Mouse (Mus musculus) T-cell, adult 2 months (primary cell): ENCODE measurements around the gene Pias4.
"Not testable (repeated sequence)": the region's sequence is repeated elsewhere in the genome, so short reads cannot be mapped to it uniquely, and the experiment has no call there.

ENCODE experiments used
- DNase-seq: peaks from one replicate; pipeline ENCODE4 v3.0.0; 2022; ENCODE audit warnings: low spot score

Pias4 gene

DNA sequence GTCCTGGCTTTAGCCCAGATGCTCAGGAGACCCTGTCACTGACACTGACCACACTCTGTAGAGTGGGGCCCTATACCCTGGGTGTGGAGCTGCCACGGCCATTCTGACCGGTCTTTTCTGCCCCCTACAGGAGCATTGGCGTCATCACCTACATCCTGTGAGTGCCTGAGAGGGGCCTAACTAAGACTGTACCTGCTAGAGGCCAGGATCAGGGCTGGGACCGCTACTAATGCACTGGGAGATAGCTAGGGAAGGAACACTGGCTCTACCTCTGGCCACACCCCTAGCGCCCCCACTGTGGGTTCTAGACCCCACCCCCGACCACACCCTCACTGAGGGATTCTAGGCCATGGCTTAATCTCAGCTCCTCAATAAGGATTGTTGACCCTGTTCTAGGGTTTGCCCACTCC lies 23.2 kb upstream of the Pias4 start:
- DNase-seq = no peak

DNA sequence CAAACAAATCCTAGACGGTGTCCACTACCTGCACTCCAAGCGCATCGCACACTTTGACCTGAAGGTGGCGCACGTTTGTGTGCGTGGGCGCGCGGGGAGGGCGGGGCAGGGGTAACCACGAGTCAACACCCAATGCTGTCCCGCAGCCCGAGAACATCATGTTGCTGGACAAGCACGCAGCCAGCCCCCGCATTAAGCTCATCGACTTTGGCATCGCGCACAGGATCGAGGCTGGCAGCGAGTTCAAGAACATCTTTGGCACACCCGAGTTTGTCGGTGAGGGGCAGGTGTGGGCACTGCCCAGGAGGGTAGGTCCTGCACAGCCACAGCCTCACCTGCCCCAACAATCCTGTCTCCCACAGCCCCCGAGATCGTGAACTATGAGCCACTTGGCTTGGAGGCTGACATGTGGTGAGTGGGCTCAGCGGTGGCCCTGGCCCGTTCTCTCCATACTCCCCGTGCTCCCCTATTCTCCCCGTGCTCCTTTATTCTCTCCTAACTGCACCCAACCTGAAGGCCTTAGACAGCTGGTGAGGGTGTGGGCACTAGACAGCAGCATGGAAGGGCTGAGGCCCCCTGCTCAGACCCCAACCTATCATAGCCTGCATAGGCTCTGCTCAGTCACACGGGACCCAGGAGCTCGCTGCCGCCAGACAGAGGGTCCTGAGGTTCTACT lies 22.7 kb upstream of the Pias4 start:
- no peak for DNase-seq

DNA sequence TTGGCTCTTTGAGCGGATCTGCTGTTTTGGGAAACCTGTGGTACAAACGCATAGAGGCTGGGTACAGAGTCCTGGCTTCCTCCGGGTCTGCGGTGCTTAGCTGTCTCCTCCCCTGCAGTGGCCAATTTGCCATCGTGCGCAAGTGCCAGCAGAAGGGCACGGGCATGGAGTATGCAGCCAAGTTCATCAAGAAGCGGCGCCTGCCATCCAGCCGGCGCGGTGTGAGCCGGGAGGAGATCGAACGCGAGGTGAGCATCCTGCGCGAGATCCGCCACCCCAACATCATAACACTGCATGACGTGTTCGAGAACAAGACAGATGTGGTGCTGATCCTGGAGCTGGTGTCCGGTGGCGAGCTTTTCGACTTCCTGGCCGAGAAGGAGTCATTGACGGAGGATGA lies 22.1 kb upstream of the Pias4 start:
- no peak for DNase-seq

DNA sequence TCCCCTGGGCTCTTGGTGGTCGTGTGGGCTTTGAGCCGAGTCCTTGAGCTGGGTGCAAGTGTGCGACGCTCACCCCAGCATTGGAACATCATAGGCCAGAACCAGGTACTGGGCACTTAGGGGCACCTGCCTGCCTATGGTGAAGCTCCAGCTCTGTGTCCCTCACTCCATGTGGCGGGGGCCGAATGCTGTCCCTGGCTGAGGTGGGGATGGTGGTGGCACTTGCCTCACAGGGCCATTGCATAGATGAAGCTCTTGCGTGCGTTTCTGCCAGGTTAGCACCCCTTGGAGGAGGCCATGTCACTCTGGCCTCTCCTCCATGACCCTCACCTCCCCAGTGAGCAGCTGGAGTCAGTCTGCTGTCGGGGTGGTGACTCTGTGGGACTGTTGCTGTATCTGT lies 19.4 kb upstream of the Pias4 start:
- no peak for DNase-seq

DNA sequence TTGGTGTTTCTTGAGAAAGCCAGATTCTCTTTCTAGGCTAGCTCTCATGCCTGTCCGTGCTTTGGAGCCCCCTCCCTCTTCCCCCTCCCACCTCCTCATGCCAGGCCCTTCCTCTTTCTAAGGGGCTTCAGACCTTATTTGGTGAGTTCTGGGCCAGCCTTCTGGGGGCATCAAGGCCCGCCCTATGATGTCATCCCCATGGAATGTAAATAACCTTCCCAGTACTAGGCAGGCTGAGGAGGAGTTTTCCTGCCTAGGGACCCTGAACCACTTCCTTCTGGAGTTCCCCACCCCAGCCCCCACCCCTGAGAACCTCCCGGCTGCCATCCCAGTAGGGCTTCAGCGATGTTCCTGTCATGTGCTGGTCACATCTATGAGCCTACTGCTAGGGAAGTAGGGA lies 17.0 kb upstream of the Pias4 start:
- DNase-seq = no peak

DNA sequence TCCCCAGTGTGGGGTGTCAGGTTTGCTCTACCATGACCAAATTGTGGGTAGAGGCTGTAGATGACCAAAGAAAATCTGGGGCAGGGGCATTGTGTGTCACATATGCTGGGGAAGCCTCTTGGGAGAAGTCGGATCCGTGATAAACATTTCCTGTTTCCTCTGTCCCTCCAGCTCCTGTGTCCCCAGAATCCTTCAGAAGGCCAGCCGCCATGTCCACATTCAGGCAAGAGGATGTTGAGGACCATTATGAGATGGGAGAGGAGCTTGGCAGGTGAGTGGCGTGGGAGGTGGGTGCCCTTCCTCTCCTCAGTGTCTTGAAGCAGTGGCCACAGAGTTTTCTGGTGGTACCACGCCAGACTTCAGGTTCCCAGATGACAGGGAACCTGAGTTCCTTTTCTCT lies 16.1 kb upstream of the Pias4 start, which contains the start of gene 4930442H23Rik:
TSS of gene 4930442H23Rik (minus strand) at position 45 of the 400 bp plus-strand sequence.
- DNase-seq = no peak

DNA sequence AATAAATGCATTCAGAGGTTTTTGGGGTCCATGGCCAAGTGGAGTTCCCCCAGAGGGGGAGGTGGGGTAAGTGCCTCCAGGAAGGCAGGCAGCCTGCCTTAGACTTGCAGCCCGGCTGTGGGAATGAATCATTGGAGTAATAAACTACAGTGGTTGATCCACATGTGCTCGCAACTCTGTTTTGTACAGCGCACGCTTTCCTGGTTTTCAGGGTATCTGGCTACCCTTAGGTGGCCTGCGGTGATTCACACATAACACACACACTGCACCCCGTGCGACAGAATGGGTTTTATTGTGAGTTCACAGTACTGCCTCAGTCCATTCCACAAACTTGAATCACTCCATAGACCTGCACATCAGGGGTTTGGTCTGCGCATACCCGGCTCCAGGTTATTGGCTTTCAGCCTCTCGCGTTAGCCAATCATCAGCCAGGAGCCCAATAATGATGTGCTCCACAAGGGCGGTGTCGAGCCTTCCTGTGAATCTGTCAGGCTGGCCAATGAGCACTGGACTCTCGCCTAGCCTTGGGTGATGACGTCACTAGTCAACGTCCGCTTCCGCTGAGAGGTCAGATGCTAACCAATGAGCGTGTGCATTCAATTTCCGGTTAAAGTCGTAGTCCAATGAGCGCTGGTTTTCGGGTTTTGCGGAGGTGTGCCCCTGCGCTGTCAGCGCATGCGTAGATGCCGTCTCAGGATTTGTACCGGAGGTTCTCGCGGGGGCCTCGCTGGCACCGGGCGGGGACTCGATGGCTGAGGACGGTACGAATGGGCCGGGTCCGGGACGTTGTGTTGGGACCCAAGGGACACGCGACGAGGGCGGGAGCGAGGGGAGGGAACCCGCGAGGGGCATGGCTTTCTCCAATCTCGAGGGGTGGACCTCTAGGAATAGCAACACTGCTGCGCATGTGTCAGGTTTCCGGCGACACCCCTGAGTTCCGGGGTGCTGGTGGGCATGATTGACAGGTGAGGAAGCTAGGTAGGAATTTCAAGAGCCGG lies 14.9 kb upstream of the Pias4 start, which contains the start of gene Dapk3:
TSS of gene Dapk3 (plus strand) at position 670 of the 998 bp plus-strand sequence.
- DNase-seq = peak; percentile 97

DNA sequence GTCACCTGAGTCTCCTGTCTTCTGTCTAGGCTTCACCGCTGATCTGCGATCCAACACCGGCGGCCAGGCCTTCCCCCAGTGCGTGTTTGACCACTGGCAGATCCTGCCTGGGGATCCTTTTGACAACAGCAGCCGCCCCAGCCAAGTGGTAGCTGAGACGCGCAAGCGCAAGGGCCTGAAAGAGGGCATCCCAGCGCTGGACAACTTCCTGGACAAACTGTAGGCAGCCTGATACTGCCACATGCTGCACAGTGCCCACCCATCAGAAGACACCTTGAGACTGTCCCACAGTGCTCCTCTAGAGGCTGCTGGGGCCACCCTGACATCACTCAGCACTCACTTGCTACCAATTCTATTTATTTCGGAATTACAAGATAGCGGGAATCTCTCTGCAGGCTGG lies 14.1 kb upstream of the Pias4 start:
- not testable (repeated sequence) for DNase-seq

DNA sequence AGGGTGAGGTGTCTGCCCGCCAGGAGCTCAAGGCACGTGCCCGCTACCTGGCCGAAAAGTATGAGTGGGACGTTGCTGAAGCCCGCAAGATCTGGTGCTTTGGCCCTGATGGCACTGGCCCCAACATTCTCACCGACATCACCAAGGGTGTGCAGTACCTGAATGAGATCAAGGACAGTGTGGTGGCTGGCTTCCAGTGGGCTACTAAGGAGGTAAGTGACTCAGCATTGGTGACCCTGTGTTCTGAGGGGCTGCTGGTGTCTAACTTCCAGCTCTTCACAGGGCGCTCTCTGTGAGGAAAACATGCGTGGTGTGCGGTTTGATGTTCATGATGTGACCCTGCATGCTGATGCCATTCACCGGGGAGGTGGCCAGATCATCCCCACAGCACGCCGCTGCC lies 13.2 kb upstream of the Pias4 start:
- DNase-seq = no peak

DNA sequence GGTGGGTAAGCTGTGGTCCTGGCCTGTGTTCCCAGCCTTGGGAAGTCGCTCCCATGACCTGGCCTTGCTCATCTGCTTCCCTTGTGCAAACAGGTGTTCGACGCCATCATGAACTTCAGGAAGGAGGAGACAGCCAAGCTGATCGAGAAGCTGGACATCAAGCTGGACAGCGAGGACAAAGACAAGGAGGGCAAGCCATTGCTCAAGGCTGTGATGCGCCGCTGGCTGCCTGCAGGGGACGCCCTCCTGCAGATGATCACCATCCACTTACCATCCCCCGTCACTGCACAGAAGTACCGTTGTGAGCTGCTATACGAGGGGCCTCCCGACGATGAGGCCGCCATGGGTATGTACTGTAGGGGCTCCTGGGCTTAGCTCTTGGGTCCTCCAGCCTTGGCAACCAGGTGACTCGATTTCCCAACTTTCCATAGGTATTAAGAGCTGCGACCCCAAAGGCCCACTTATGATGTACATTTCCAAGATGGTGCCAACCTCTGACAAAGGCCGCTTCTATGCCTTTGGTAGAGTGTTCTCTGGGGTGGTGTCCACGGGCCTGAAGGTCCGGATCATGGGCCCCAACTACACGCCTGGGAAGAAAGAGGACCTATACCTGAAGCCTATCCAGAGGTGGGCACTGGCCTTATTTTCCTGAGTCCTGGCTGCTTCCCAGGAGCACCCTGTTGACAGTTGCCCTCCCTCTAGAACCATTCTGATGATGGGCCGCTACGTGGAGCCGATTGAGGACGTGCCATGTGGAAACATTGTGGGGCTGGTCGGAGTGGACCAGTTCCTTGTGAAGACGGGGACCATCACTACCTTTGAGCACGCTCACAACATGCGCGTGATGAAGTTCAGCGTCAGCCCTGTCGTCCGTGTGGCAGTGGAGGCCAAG lies 12.0 kb upstream of the Pias4 start:
- DNase-seq = no peak

DNA sequence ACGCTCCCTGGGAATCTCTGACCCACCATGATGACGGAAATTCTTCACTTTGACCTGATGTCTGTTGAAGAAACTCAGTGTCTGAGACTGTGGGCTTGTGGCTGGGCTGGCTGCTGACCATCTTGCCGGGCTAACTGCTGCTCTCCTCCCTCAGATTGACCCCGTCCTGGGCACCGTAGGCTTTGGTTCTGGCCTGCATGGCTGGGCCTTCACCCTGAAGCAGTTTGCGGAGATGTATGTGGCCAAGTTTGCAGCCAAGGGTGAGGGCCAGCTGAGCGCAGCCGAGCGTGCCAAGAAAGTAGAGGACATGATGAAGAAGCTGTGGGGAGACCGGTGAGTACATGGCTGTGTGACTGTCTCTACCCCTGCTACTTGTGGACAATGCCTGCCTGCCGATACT lies 11.2 kb upstream of the Pias4 start:
- DNase-seq = no peak

DNA sequence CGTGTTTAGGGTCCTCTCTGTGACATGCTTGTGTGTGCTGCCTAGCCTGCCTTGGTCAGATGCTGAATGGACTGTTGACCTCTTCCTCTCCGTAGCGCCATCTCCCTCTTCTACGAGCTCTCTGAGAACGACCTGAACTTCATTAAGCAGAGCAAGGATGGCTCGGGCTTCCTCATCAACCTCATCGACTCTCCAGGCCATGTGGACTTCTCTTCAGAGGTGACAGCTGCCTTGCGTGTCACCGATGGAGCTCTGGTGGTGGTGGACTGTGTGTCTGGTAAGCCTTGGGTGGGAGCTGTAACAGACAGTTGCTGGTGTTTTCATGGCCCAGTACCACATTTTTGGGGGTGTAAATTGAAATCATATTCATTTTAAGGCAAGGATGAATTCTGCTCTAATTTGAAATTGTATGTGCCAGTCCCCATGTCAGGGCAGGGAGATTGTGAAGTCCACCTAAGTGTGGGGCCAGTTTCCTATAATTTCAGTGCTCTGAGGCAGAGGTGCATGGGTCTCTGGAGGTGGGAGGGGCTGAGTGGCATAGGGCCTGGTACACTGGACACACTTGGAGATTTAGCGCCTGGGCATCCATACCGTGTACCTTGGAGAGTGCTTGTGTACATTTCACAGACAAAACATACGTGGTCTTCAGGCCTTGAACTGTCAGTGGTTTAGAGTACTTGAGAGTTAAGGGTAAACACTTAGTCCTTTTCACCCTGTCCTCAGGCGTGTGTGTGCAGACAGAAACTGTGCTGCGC lies 10.4 kb upstream of the Pias4 start:
- no peak for DNase-seq

DNA sequence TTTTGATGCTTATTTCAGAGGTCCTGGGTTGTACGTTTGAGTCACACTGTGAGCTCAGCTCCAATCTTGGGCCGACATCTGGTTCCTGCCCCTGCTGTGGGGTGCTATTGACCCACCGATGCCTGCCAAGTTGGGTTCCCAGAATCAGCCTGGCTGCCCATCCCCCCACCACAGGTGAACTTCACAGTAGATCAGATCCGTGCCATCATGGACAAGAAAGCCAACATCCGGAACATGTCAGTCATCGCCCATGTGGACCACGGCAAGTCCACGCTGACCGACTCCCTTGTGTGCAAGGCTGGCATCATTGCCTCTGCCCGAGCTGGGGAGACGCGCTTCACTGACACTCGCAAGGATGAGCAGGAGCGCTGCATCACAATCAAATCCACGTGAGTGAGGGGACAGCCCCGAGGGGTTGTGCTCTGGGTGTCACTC lies 9.8 kb upstream of the Pias4 start:
- DNase-seq = no peak

DNA sequence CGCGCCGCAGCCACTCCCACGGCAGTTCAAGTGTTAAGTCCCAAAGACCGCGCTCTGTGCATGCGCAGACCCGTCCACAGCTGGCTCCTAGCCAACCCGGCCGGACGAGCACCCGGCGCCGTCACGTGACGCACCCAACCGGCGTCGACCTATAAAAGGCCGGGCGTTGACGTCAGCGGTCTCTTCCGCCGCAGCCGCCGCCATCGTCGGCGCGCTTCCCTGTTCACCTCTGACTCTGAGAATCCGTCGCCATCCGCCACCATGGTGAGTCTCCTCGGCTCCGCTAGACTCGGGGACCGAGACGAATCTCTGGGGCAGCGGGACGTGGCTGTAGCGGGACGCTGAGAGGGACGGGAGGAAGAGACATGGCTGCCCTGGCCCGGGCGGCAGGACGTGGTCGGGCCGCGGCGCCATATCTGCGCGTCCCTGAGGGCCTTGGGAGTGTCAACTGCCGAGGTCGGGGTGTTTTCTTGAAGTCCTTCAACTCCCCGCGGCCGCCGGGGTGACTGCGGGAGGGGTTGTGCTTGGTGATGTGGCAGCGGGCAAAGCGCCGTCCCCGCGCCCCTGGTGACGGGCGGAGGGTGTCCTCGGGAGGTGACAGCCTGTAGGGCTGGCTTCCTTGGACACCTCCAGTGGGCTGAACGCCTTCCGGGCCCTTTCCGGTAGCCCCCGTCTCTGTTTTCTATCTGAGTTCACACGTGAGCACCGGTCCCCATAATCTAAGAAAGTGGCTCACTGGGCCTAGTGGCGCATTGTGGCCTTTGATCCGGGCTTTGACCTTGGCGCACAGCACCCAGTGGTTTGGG lies 8.9 kb upstream of the Pias4 start, which contains the start of gene Eef2:
TSS of gene Eef2 (plus strand) at position 166 of the 806 bp plus-strand sequence.
- peak; percentile 96 for DNase-seq

DNA sequence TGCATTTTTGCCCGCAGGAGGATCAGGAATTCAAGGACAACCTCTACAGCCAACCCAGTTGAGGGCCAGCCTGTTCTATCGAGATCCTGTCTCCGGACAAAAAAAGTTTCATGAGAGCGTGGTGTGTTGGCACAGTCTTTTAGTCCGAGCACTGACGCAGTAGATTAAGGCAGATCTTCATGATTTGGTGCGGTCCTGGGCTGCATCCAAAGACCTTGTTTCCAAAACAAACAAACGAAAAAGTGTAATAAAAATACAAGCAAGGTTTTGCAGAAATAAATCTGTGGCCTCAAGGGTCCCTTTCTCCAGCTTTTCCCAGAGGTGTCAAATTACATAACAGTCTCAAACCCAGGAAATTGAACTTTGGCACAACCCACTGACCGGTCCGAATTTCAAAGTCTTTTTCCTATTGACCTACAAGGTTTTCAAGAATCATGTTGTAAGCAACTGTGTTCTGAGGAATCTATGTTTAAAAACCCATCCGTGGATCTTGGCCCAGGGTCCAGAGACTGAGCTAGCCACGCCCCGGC lies 8.3 kb upstream of the Pias4 start:
- DNase-seq = no peak

DNA sequence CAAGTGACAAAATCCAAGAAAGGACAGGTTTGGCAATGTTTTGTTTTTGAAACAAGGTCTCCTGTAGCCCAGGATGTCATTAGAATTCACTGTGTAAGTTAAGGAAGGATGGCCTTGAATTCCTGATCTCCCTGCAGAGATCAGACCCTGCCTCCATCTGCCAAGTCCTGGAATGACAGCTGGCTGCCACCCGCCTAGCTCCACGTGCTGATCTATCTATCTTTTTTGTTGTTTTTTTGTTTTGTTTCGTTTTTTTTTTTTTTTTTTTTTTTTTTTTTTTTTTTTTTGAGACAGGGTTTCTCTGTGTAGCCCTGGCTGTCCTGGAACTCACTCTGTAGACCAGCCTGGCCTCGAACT lies 7.6 kb upstream of the Pias4 start:
- not testable (repeated sequence) for DNase-seq

DNA sequence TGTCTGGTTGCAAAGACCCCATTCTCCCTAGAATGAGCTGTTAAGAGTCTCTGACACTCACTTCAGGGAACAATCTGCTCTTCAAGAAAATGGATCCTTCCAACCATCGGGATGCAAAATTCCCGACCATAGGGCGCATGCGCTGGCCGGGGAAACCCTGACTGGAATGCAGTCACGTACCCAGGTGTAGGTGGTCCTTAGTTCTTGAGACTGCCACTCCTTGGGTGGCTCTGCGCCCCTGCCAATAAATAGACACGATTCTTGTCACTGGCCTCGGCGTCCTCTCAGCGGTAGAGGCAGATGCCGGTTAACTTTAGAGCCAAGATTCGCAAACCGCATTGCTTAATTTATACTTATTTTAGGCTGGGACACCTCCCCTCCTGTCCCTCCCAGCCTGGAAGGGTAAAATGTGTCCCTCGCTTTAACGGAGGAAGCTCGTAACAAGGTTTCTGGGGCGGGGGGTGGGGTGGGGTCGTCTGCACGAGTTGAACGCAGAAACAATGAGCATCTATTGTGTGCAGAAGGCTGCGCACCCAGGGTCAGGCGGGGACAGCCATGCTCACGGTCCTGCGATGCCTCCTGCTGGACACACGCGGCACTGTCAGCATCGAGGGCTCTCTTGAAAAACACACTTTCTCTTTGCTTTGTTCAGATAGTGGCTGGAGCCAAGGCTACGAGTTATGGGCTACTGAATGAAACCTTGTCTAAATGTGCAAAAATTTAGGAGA lies 7.1 kb upstream of the Pias4 start:
- DNase-seq = peak; percentile 86

DNA sequence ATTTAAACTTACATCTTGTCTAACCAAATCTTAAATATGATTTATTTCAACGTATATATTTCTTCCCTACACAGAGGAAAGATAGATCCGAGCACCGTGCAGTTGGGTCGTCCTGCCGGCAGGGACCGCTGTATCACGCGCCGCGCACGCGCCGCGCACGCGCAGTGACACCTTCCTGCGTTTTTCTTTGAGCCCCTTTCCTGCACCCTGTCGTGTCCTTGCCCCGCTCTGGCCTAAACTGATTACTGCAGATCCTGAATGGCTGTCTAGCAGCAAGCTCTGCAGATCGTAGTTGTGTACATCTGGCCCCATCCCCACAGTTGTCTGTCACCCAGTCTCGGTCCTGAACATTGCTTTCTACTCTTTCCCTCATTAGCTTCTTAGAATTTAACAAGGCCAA lies 5.4 kb upstream of the Pias4 start:
- DNase-seq = peak; percentile 85

DNA sequence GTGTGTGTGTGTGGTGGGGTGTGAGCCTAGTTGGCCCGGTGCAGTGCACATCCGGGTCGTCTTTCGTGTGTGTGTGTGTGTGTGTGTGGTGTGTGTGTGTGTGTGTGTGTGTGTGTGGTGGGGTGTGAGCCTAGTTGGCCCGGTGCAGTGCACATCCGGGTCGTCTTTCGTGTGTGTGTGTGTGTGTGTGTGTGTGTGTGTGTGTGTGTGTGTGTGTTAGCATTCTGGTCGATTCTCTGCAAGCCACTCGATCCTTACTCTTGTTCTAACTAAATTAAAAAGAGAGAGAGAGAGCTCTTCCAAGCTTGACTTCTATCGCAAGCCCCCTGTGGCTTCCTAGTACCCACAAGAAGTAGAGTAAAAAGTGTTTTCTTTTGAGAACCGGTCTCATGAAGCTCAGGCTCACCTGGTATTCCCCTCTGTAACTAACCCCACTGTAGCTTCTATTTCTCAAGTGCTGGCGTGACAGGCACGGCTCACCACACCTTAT lies 1.7 kb upstream of the Pias4 start:
- peak; percentile 82 for DNase-seq
